Mouse (Mus musculus): ENCODE results near the gene Glt6d1.
A peak's percentile ranks its signal among the peaks of the same experiment; 100 is the strongest.
"Not testable (repeated sequence)": the region's sequence is repeated elsewhere in the genome, so short reads cannot be mapped to it uniquely, and the experiment has no call there.

The Glt6d1 gene

DNA sequence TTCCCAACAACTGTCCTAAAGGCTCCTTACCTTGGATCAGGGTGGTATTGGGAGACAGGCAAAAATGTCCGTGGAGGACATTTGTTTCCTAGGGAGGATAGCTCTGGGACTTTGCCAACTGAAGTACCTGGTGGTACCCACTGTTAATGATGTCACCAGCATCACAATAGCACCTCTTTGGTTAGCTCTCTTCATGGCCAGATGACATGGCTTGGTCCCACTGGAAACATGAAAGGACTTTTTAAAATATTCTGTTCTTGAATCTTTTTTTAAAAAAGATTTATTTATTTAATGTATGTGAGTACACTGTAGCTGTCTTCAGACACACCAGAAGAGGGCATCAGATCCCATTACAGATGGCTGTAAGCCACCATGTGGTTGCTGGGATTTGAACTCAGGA, at the start of gene Glt6d1:
Gene Glt6d1, minus strand, starts transcription at position 101 of the 400 bp plus-strand sequence.
- H3K27me3 ChIP-seq (ENCODE audit: insufficient read depth, low read length); H3K4me3 ChIP-seq (replicated peaks; ENCODE audit: low read length); H3K4me1 ChIP-seq (replicated peaks; ENCODE audit: low read depth, low read length); H3K36me3 ChIP-seq (ENCODE audit: insufficient read depth, low read length); H3K9me3 ChIP-seq (ENCODE audit: low read length): not testable (repeated sequence)

GRCm38 (mm10) chr2:25865412-25865811, 49.8 kb upstream of the Glt6d1 start:
- H3K4me1 ChIP-seq (replicated peaks; ENCODE audit: low read depth, low read length) = peaks cover 13% of the 10 kb centered on the region
- H3K9me3 ChIP-seq (ENCODE audit: low read length) = no peaks in the 10 kb centered on the region
- no peaks in the 10 kb centered on the region for H3K36me3 ChIP-seq (ENCODE audit: insufficient read depth, low read length)

DNA sequence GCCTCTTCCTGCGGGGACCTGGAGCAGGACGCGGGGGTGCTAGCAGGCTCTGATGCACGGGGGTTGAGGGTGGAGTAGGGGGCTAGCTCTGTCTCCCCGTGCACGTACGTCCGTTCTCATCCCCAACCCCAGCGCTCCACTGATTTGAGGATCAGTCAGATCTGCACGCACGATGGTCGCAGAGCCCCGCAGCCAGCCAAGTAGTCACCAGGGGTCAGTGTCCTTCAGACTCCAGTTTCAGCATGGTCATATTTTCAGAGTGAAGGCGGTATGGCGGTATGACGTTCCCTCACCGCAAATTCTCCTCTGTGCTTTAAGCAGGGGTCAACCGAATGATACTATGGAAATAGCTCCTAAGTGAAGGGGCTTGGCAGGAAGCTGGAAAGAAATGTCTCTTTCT, 48.6 kb upstream of the Glt6d1 start:
- Histone ChIP-seq H3K9me3 (ENCODE audit: low read length) (no peaks in the 10 kb centered on the region), H3K4me3 (replicated peaks; ENCODE audit: low read length) (peak overlapping the region; percentile 83), H3K36me3 (ENCODE audit: insufficient read depth, low read length) (no peaks in the 10 kb centered on the region), H3K27me3 (ENCODE audit: insufficient read depth, low read length) (peaks cover 65% of the 10 kb centered on the region), H3K4me1 (replicated peaks; ENCODE audit: low read depth, low read length) (peaks cover 13% of the 10 kb centered on the region)
- TF ChIP-seq CTCF (conservative IDR thresholded peaks at IDR 0.05; ENCODE audit: low read length) (no peak), POU5F1 (IDR thresholded peaks at IDR 0.05; ENCODE audit: borderline replicate concordance, low read length) (no peak), NANOG (IDR thresholded peaks at IDR 0.05; ENCODE audit: borderline replicate concordance, low read length) (no peak)

More at GRCm38 (mm10) chr2:25865412-25865811, 49.8 kb upstream of the Glt6d1 start:
- TF ChIP-seq POU5F1 (IDR thresholded peaks at IDR 0.05; ENCODE audit: borderline replicate concordance, low read length) = no peak
- no peak for TF ChIP-seq NANOG (IDR thresholded peaks at IDR 0.05; ENCODE audit: borderline replicate concordance, low read length)
- TF ChIP-seq CTCF (conservative IDR thresholded peaks at IDR 0.05; ENCODE audit: low read length) = no peak
- no peak overlapping the region for H3K4me3 ChIP-seq (replicated peaks; ENCODE audit: low read length)
- peaks cover 65% of the 10 kb centered on the region for H3K27me3 ChIP-seq (ENCODE audit: insufficient read depth, low read length)

DNA sequence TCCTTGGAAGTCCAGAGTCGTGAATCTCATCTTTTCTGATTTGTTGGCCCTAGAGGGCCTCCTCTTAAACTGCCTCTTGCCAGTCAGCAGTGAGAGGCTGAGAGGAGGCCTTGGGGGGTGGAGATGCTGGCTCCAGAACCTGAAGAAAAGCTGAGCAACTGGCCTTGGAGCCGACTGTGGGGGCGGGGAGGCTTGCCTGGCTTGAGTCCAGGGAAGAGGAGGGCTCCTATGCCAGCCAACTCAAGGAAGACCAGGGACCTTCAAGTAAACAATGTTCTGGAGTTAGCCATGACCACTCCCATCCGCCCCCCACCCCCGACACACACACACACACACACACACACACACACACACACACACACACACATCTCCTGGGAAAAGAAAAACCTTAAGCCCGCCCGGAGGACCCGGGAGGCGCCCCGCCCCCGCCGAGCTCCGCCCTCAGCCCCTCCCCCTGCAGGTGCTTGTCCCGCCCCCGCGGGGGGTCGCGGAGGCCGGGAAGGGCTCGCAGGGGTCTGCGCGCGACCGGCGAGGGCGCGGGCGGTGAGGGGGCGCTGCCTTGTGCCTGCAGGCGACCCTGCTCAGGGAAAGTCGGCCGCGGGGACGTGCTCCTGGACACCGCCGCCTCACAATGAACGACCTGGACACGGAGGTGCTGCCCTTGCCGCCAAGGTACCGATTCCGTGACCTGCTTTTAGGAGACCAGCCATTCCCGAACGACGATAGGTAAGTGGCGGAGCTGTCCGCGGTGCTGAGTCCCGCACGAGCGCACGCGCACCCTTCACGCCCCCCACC, 47.9 kb upstream of the Glt6d1 start, which contains the start of gene Kcnt1:
Gene Kcnt1, plus strand, starts transcription at position 398 of the 795 bp plus-strand sequence.
- Histone ChIP-seq H3K9me3 (ENCODE audit: low read length) (no peaks in the 10 kb centered on the region), H3K4me3 (replicated peaks; ENCODE audit: low read length) (peak within 1 kb of the TSS; percentile 83), H3K27me3 (ENCODE audit: insufficient read depth, low read length) (peaks cover 61% of the 10 kb centered on the region), H3K4me1 (replicated peaks; ENCODE audit: low read depth, low read length) (peaks cover 13% of the 10 kb centered on the region), H3K36me3 (ENCODE audit: insufficient read depth, low read length) (no peaks in the 10 kb centered on the region)
- no peak for TF ChIP-seq POU5F1 (IDR thresholded peaks at IDR 0.05; ENCODE audit: borderline replicate concordance, low read length)
- no peak for TF ChIP-seq CTCF (conservative IDR thresholded peaks at IDR 0.05; ENCODE audit: low read length)
- no peak for TF ChIP-seq NANOG (IDR thresholded peaks at IDR 0.05; ENCODE audit: borderline replicate concordance, low read length)

- no peak for TF ChIP-seq NANOG (IDR thresholded peaks at IDR 0.05; ENCODE audit: borderline replicate concordance, low read length)
- no peak for TF ChIP-seq POU5F1 (IDR thresholded peaks at IDR 0.05; ENCODE audit: borderline replicate concordance, low read length)
- no peak for TF ChIP-seq CTCF (conservative IDR thresholded peaks at IDR 0.05; ENCODE audit: low read length)
- peaks cover 13% of the 10 kb centered on the region for H3K4me1 ChIP-seq (replicated peaks; ENCODE audit: low read depth, low read length)
- H3K27me3 ChIP-seq (ENCODE audit: insufficient read depth, low read length) = peaks cover 56% of the 10 kb centered on the region
- peak overlapping the region; percentile 83; the same call in 1 of the 2 replicates for H3K4me3 ChIP-seq (replicated peaks; ENCODE audit: low read length)
- H3K9me3 ChIP-seq (ENCODE audit: low read length) = no peaks in the 10 kb centered on the region
- no peaks in the 10 kb centered on the region for H3K36me3 ChIP-seq (ENCODE audit: insufficient read depth, low read length)
These were observed 47.1 kb upstream of the Glt6d1 start for GRCm38 (mm10) chr2:25862696-25863270.

DNA sequence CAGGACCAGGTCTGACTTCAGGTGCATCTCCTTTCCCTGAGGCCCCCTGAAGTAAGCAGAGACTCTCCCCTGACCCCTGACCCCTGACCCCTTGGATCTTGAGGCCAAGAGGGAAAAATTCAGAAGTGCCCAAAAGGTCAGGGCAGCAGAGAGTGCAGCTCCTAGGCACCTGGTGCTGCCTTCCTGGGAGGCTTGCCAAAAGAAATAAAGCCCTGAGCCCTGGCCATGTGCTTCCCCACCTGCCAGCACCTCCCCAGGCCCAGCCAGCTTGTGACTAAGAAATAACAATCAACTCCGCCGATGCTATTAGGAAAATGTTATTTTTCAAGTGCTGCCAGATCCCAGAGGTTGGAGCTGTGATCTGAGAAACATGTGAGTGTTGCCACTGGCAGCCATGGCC, 46.4 kb upstream of the Glt6d1 start:
- Histone ChIP-seq H3K4me1 (replicated peaks; ENCODE audit: low read depth, low read length) (peaks cover 13% of the 10 kb centered on the region), H3K27me3 (ENCODE audit: insufficient read depth, low read length) (peaks cover 49% of the 10 kb centered on the region), H3K36me3 (ENCODE audit: insufficient read depth, low read length) (no peaks in the 10 kb centered on the region), H3K4me3 (replicated peaks; ENCODE audit: low read length) (no peak overlapping the region), H3K9me3 (ENCODE audit: low read length) (peaks cover 3% of the 10 kb centered on the region; the same call in 1 of the 2 replicates)
- TF ChIP-seq POU5F1 (IDR thresholded peaks at IDR 0.05; ENCODE audit: borderline replicate concordance, low read length) (no peak), NANOG (IDR thresholded peaks at IDR 0.05; ENCODE audit: borderline replicate concordance, low read length) (no peak), CTCF (conservative IDR thresholded peaks at IDR 0.05; ENCODE audit: low read length) (no peak)

- H3K36me3 ChIP-seq (ENCODE audit: insufficient read depth, low read length) = no peaks in the 10 kb centered on the region
- H3K4me1 ChIP-seq (replicated peaks; ENCODE audit: low read depth, low read length) = peaks cover 13% of the 10 kb centered on the region
- no peak for TF ChIP-seq NANOG (IDR thresholded peaks at IDR 0.05; ENCODE audit: borderline replicate concordance, low read length)
- no peak for TF ChIP-seq POU5F1 (IDR thresholded peaks at IDR 0.05; ENCODE audit: borderline replicate concordance, low read length)
- no peak for TF ChIP-seq CTCF (conservative IDR thresholded peaks at IDR 0.05; ENCODE audit: low read length)
- peaks cover 28% of the 10 kb centered on the region for H3K27me3 ChIP-seq (ENCODE audit: insufficient read depth, low read length)
- peaks cover 3% of the 10 kb centered on the region; the same call in 1 of the 2 replicates for H3K9me3 ChIP-seq (ENCODE audit: low read length)
- H3K4me3 ChIP-seq (replicated peaks; ENCODE audit: low read length) = no peak overlapping the region
These were observed 44.2 kb upstream of the Glt6d1 start for GRCm38 (mm10) chr2:25859891-25860290.

GRCm38 (mm10) chr2:25853998-25854397, 38.4 kb upstream of the Glt6d1 start:
- TF ChIP-seq POU5F1 (IDR thresholded peaks at IDR 0.05; ENCODE audit: borderline replicate concordance, low read length) = no peak
- no peak for TF ChIP-seq CTCF (conservative IDR thresholded peaks at IDR 0.05; ENCODE audit: low read length)
- no peaks in the 10 kb centered on the region for H3K36me3 ChIP-seq (ENCODE audit: insufficient read depth, low read length)
- H3K4me3 ChIP-seq (replicated peaks; ENCODE audit: low read length) = no peak overlapping the region

More at GRCm38 (mm10) chr2:25853998-25854397, 38.4 kb upstream of the Glt6d1 start:
- Histone ChIP-seq H3K4me1 (replicated peaks; ENCODE audit: low read depth, low read length) (no peaks in the 10 kb centered on the region; the same call in 1 of the 2 replicates), H3K27me3 (ENCODE audit: insufficient read depth, low read length) (peaks cover 6% of the 10 kb centered on the region; the same call in 1 of the 2 replicates), H3K9me3 (ENCODE audit: low read length) (peaks cover 3% of the 10 kb centered on the region; the same call in 1 of the 2 replicates)
